Mouse (Mus musculus) mature B cell (primary cell): Measurements from ENCODE around the gene Rnf19b.

Experiments
- in situ Hi-C: fragments of 300-500 bp; cut with MboI; formaldehyde crosslinking; loops from 2 replicates; pipeline ENCODE4 v1.14.3; 2019

Gene Rnf19b

GRCm38 (mm10) chr4:129058207-129059092, at the start of gene Rnf19b:
TSS of gene Rnf19b (plus strand) at chr4:129058271.
- in situ Hi-C loops = no loop called here

- in situ Hi-C loops = no loop called here
Observed at GRCm38 (mm10) chr4:129008672-129009071, 49.4 kb upstream of the Rnf19b start.

- in situ Hi-C loops = no loop called here
Observed at GRCm38 (mm10) chr4:129009521-129009920, 48.5 kb upstream of the Rnf19b start.

GRCm38 (mm10) chr4:129011604-129012121, 46.4 kb upstream of the Rnf19b start:
- in situ Hi-C loops = no loop called here

- in situ Hi-C loops = no loop called here
Observed at GRCm38 (mm10) chr4:129013151-129013864, 44.8 kb upstream of the Rnf19b start.

GRCm38 (mm10) chr4:129016329-129016728, 41.7 kb upstream of the Rnf19b start:
- in situ Hi-C loops = no loop called here

GRCm38 (mm10) chr4:129017150-129017549, 40.9 kb upstream of the Rnf19b start:
- in situ Hi-C loops = no loop called here

- in situ Hi-C loops = no loop called here
Observed at GRCm38 (mm10) chr4:129018788-129019435, 39.2 kb upstream of the Rnf19b start.

GRCm38 (mm10) chr4:129019788-129020187, 38.3 kb upstream of the Rnf19b start:
- in situ Hi-C loops = no loop called here

GRCm38 (mm10) chr4:129020454-129020853, 37.6 kb upstream of the Rnf19b start:
- in situ Hi-C loops = no loop called here

- in situ Hi-C loops = no loop called here
Observed at GRCm38 (mm10) chr4:129021426-129021825, 36.6 kb upstream of the Rnf19b start.

GRCm38 (mm10) chr4:129021886-129022285, 36.2 kb upstream of the Rnf19b start:
- in situ Hi-C loops = no loop called here

GRCm38 (mm10) chr4:129023884-129024283, 34.2 kb upstream of the Rnf19b start:
- in situ Hi-C loops = no loop called here

- in situ Hi-C loops = no loop called here
Observed at GRCm38 (mm10) chr4:129024775-129025174, 33.3 kb upstream of the Rnf19b start.

- in situ Hi-C loops = no loop called here
Observed at GRCm38 (mm10) chr4:129025707-129026106, 32.4 kb upstream of the Rnf19b start.

- in situ Hi-C loops = no loop called here
Observed at GRCm38 (mm10) chr4:129030746-129031145, 27.3 kb upstream of the Rnf19b start.

GRCm38 (mm10) chr4:129031408-129031965, 26.6 kb upstream of the Rnf19b start:
- in situ Hi-C loops = no loop called here

GRCm38 (mm10) chr4:129032133-129032962, 25.7 kb upstream of the Rnf19b start:
- in situ Hi-C loops = no loop called here

GRCm38 (mm10) chr4:129032963-129033951, 24.8 kb upstream of the Rnf19b start:
- in situ Hi-C loops = no loop called here

- in situ Hi-C loops = no loop called here
Observed at GRCm38 (mm10) chr4:129034224-129034623, 23.8 kb upstream of the Rnf19b start.
